Mouse (Mus musculus): Measurements from ENCODE around the gene Tspoap1.

GRCm38 (mm10) chr11:87808236-87808635 lies 47.9 kb downstream of the Tspoap1 start:
- no peak for TF ChIP-seq CTCF (conservative IDR thresholded peaks at IDR 0.05; ENCODE audit: insufficient read depth, insufficient read length, low read depth, low read length)
- no peak for TF ChIP-seq POLR2A (IDR thresholded peaks at IDR 0.05; ENCODE audit: low read depth, low read length)
